Mouse (Mus musculus): ENCODE data around the gene Olfr521.
"Not testable (repeated sequence)": the region's sequence is repeated elsewhere in the genome, so short reads cannot be mapped to it uniquely, and the experiment has no call there.

Olfr521 gene

DNA sequence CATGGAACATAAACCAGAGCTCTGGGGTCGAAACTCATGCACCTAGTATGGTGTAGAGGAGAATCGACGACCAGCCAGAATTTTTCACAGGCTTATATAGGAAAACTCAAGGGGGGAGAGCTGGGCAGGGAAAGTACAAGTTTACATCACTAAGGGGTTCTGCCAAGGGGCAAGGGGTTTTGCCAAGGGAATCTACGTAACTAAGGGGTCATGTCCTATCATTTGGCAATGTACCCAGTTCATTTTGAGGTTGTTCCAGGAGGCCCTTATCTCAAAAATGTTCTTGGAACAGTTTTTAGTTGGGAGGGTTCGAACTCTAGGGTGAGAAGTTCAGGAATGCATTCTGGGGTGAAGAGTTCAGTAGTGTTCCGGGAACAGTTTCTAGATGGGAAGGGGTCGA is 43.7 kb downstream of the Olfr521 start:
- not testable (repeated sequence) for DNase-seq (ENCODE audit: low spot score)

DNA sequence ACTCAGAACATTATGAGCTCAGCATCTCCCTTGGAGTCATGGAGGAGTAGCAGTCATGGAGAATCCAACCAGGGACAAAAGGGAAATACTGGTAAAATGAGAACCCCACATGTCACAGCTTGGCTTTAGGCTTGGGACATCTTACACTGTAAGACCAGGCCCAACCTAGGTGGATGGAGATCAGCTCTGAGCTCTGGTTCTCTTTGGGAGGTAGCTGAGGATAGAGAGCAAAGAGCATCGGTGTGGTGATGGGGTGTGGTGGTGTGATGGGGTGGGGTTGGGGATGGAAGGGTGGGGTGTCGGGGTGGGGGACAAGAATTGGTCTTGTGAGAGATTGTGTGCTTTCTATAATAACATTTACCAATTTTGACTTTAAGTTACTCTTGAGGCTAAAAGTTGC is 47.5 kb downstream of the Olfr521 start:
- DNase-seq (ENCODE audit: low spot score): no peak

DNA sequence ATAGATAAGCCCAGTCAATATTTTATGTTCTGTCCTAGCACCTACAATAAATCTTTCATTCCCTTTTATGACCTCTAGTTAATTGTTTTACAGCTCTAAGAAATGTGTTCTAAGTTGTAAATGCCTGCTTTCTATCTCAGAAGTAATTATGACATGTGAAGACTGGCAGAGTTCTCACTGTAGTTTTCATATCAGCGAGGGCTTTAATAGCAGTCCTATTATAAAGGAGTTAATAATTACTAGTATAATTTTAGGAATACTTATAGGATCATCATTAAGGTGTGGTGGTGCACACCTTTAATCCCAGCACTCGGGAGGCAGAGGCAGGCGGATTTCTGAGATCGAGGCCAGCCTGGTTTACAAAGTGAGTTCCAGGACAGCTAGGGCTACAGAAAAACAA is 48.4 kb downstream of the Olfr521 start:
- DNase-seq (ENCODE audit: low spot score): no peak

DNA sequence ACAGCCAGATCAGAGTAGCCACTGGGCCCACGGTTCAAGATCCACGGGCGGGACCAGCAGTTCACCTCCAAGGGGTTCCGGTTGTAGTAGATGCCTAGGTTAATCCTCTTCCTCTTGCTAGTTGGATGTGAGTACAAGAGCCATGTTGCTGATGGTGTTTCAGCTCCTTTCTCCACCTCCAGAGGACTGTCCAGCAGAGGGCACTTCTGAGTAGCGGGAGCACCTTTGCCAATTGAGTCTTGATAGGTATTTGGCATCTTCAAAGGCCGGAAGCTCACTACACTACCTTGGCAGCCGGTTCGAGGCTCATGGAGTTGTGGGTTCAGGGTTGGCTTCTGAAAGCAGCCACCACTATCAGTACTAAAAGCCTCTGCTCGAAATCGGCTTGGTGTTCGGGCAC is 50.1 kb downstream of the Olfr521 start:
- no peak for DNase-seq (ENCODE audit: low spot score)

DNA sequence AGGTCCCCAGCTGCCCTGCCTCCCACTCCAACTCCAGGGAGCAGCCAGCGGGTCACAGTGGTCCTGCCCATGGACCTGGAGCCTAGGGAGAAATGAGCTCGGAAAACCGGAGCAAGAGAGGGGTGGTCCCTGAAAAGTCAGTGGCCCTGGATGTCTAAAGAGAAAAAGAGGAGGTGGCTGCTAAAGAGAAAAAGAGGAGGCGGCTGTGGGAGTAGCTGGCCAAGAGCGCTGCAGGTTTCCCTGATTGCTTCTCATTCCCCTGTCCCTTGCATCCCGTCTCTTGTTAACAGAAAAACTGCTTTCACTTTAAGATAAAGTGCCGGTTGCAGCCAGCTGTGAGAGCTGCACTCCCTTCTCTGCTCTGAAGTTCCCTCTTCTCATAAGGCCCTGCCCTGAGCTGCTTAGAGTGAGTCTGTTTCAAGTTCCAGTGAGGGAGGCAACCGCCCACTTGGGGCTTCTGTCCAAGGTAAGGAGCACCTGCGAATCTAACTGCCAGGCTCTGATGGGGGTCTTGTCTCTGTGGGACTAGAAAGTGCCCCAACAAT is 54.9 kb downstream of the Olfr521 start:
- not testable (repeated sequence) for DNase-seq (ENCODE audit: low spot score)
